Mouse (Mus musculus) midbrain, embryonic 15.5 days (tissue): ENCODE measurements around the gene E130308A19Rik. TPM values are rescaled to one million over a fixed set of nuclear protein-coding genes. Genes with fewer than 3 reads are reported as not detected.

ENCODE experiments used
- ATAC-seq: fragments of 200-750 bp; cut with Nextera tagmentation; replicated peaks from 2 replicates; pipeline ENCODE4 v1.8.0; 2017; ENCODE audit warnings: moderate TSS enrichment
- H3K27ac ChIP-seq: fragments of 300-500 bp; sonication (generic); 2 replicates; pipeline ENCODE4 v1.5.1; 2015; ENCODE audit warnings: mild to moderate bottlenecking, inconsistent platforms
- H3K27me3 ChIP-seq: fragments of 300-500 bp; sonication (generic); replicated peaks from 2 replicates; pipeline ENCODE4 v1.6.1; 2015; ENCODE audit warnings: inconsistent platforms
- H3K36me3 ChIP-seq: fragments of 300-500 bp; sonication (generic); replicated peaks from 2 replicates; pipeline ENCODE4 v1.6.1; 2015; ENCODE audit warnings: inconsistent platforms
- H3K4me1 ChIP-seq: fragments of 300-500 bp; sonication (generic); 2 replicates; pipeline ENCODE4 v1.6.1; 2015; ENCODE audit warnings: inconsistent platforms
- H3K4me2 ChIP-seq: fragments of 300-500 bp; sonication (generic); 2 replicates; pipeline ENCODE4 v1.6.1; 2015; ENCODE audit warnings: inconsistent platforms, mild to moderate bottlenecking, moderate library complexity
- H3K4me3 ChIP-seq: fragments of 300-500 bp; sonication (generic); 2 replicates; pipeline ENCODE4 v1.5.1; 2015; ENCODE audit warnings: mild to moderate bottlenecking, inconsistent platforms
- H3K9ac ChIP-seq: fragments of 300-500 bp; sonication (generic); 2 replicates; pipeline ENCODE4 v1.6.1; 2015; ENCODE audit warnings: mild to moderate bottlenecking, inconsistent platforms
- H3K9me3 ChIP-seq: fragments of 300-500 bp; sonication (generic); 2 replicates; pipeline ENCODE4 v1.6.1; 2016; ENCODE audit warnings: inconsistent platforms
- WGBS: fragments of 180-500 bp; shearing (Covaris S2); methylation state at CpG from one replicate; pipeline ENCODE4 v1.1.7; 2015; ENCODE audit warnings: mixed read lengths; 5-methylcytosine and 5-hydroxymethylcytosine counted together
- polyA plus RNA-seq: library from polyadenylated mRNA; unstranded; fragments of >200 nt; fragmentation: Nextera tagmentation; extraction: Ambion mirVana; gene quantifications from 2 replicates; pipeline ENCODE4 v1.2.1, GENCODE M21; 2015

Gene E130308A19Rik
- polyA plus RNA-seq, 1 experiment from 2014 or later, result 60.1 TPM

- WGBS, result 95% methylated on average over 1 of the region's 1 CpGs
- no peaks in the 10 kb centered on the region for H3K9me3 ChIP-seq
Measured at GRCm38 (mm10) chr4:59669131-59669530, 43.1 kb downstream of the E130308A19Rik start.

GRCm38 (mm10) chr4:59670015-59670414 is 44.0 kb downstream of the E130308A19Rik start:
- Histone ChIP-seq H3K36me3 (no peaks in the 10 kb centered on the region), H3K9me3 (no peaks in the 10 kb centered on the region), H3K9ac (no peak overlapping the region), H3K4me1 (peaks cover 3% of the 10 kb centered on the region; the same call in 1 of the 2 replicates), H3K4me2 (no peak overlapping the region), H3K27me3 (no peaks in the 10 kb centered on the region), H3K27ac (no peak overlapping the region), H3K4me3 (no peak overlapping the region)
- WGBS, result 79% methylated on average over 2 of the region's 2 CpGs
- ATAC-seq, result no peak

More at GRCm38 (mm10) chr4:59669131-59669530, 43.1 kb downstream of the E130308A19Rik start:
- Histone ChIP-seq H3K36me3 (no peaks in the 10 kb centered on the region), H3K27me3 (no peaks in the 10 kb centered on the region), H3K4me2 (no peak overlapping the region), H3K9ac (no peak overlapping the region), H3K4me3 (no peak overlapping the region), H3K27ac (no peak overlapping the region), H3K4me1 (no peaks in the 10 kb centered on the region)
- no peak for ATAC-seq

- 89% methylated on average over 2 of the region's 2 CpGs for WGBS
- no peak for ATAC-seq
- H3K27ac ChIP-seq, result peak overlapping the region; percentile 56; the same call in 1 of the 2 replicates
Measured at GRCm38 (mm10) chr4:59673423-59674117, 47.6 kb downstream of the E130308A19Rik start.

GRCm38 (mm10) chr4:59674929-59675679 is 49.1 kb downstream of the E130308A19Rik start:
- Histone ChIP-seq H3K36me3 (no peaks in the 10 kb centered on the region), H3K27me3 (no peaks in the 10 kb centered on the region), H3K4me2 (no peak overlapping the region), H3K9ac (no peak overlapping the region), H3K4me3 (no peak overlapping the region), H3K4me1 (peaks cover 5% of the 10 kb centered on the region; the same call in 1 of the 2 replicates), H3K9me3 (no peaks in the 10 kb centered on the region), H3K27ac (peak overlapping the region; percentile 55; the same call in 1 of the 2 replicates)
- 74% methylated on average over 8 of the region's 8 CpGs for WGBS
- ATAC-seq, result peak; percentile 64; the same call in 1 of the 2 replicates

More at GRCm38 (mm10) chr4:59673423-59674117, 47.6 kb downstream of the E130308A19Rik start:
- H3K36me3 ChIP-seq, result no peaks in the 10 kb centered on the region
- H3K4me2 ChIP-seq, result no peak overlapping the region
- H3K9me3 ChIP-seq, result no peaks in the 10 kb centered on the region
- no peak overlapping the region for H3K4me3 ChIP-seq
- H3K9ac ChIP-seq, result no peak overlapping the region
- peaks cover 5% of the 10 kb centered on the region; the same call in 1 of the 2 replicates for H3K4me1 ChIP-seq
- no peaks in the 10 kb centered on the region for H3K27me3 ChIP-seq

GRCm38 (mm10) chr4:59675699-59676098 is 49.7 kb downstream of the E130308A19Rik start:
- peaks cover 5% of the 10 kb centered on the region; the same call in 1 of the 2 replicates for H3K4me1 ChIP-seq
- H3K27ac ChIP-seq, result no peak overlapping the region
- no peak overlapping the region for H3K4me3 ChIP-seq
- no peaks in the 10 kb centered on the region for H3K9me3 ChIP-seq
- ATAC-seq, result no peak
- H3K9ac ChIP-seq, result no peak overlapping the region
- H3K27me3 ChIP-seq, result no peaks in the 10 kb centered on the region
- WGBS, result 33% methylated on average over 3 of the region's 3 CpGs
- H3K4me2 ChIP-seq, result no peak overlapping the region
- no peaks in the 10 kb centered on the region for H3K36me3 ChIP-seq

GRCm38 (mm10) chr4:59681383-59681782 is 55.4 kb downstream of the E130308A19Rik start:
- no peaks in the 10 kb centered on the region for H3K36me3 ChIP-seq
- WGBS, result 94% methylated on average over 1 of the region's 1 CpGs
- H3K9ac ChIP-seq, result no peak overlapping the region
- H3K4me2 ChIP-seq, result no peak overlapping the region
- no peak for ATAC-seq
- no peak overlapping the region for H3K4me3 ChIP-seq
- no peaks in the 10 kb centered on the region for H3K9me3 ChIP-seq
- H3K27ac ChIP-seq, result no peak overlapping the region
- no peaks in the 10 kb centered on the region for H3K27me3 ChIP-seq
- H3K4me1 ChIP-seq, result no peaks in the 10 kb centered on the region

- H3K9ac ChIP-seq, result no peak overlapping the region
- ATAC-seq, result no peak
Measured at GRCm38 (mm10) chr4:59682491-59682890, 56.5 kb downstream of the E130308A19Rik start.

GRCm38 (mm10) chr4:59682950-59683349 is 56.9 kb downstream of the E130308A19Rik start:
- H3K9me3 ChIP-seq, result no peaks in the 10 kb centered on the region
- H3K27ac ChIP-seq, result no peak overlapping the region
- WGBS, result 82% methylated on average over 10 of the region's 10 CpGs

More at GRCm38 (mm10) chr4:59682491-59682890, 56.5 kb downstream of the E130308A19Rik start:
- H3K9me3 ChIP-seq, result no peaks in the 10 kb centered on the region
- 0 out of 2 replicates have a peak, but pooled peaks cover 3% of the 10 kb centered on the region for H3K4me1 ChIP-seq
- no peak overlapping the region for H3K27ac ChIP-seq
- WGBS, result 84% methylated on average over 3 of the region's 3 CpGs
- H3K4me2 ChIP-seq, result no peak overlapping the region
- no peak overlapping the region for H3K4me3 ChIP-seq
- no peaks in the 10 kb centered on the region for H3K27me3 ChIP-seq
- no peaks in the 10 kb centered on the region for H3K36me3 ChIP-seq

GRCm38 (mm10) chr4:59684306-59684705 is 58.3 kb downstream of the E130308A19Rik start:
- H3K27ac ChIP-seq, result no peak overlapping the region
- WGBS, result 79% methylated on average over 4 of the region's 4 CpGs
- no peak for ATAC-seq
- no peak overlapping the region for H3K4me2 ChIP-seq
- H3K36me3 ChIP-seq, result no peaks in the 10 kb centered on the region
- H3K27me3 ChIP-seq, result no peaks in the 10 kb centered on the region
- no peaks in the 10 kb centered on the region for H3K9me3 ChIP-seq
- 0 out of 2 replicates have a peak, but pooled peaks cover 3% of the 10 kb centered on the region for H3K4me1 ChIP-seq
- no peak overlapping the region for H3K9ac ChIP-seq
- H3K4me3 ChIP-seq, result no peak overlapping the region

More at GRCm38 (mm10) chr4:59682950-59683349, 56.9 kb downstream of the E130308A19Rik start:
- no peak overlapping the region for H3K4me3 ChIP-seq
- no peak overlapping the region for H3K4me2 ChIP-seq
- no peak for ATAC-seq
- no peak overlapping the region for H3K9ac ChIP-seq
- H3K4me1 ChIP-seq, result 0 out of 2 replicates have a peak, but pooled peaks cover 3% of the 10 kb centered on the region
- H3K27me3 ChIP-seq, result no peaks in the 10 kb centered on the region
- H3K36me3 ChIP-seq, result no peaks in the 10 kb centered on the region

- Histone ChIP-seq H3K9ac (no peak overlapping the region), H3K36me3 (no peaks in the 10 kb centered on the region; the same call in 1 of the 2 replicates), H3K4me3 (no peak overlapping the region), H3K4me1 (0 out of 2 replicates have a peak, but pooled peaks cover 3% of the 10 kb centered on the region), H3K9me3 (no peaks in the 10 kb centered on the region), H3K4me2 (no peak overlapping the region), H3K27me3 (no peaks in the 10 kb centered on the region), H3K27ac (no peak overlapping the region)
- WGBS, result 65% methylated on average over 4 of the region's 4 CpGs
- no peak for ATAC-seq
Measured at GRCm38 (mm10) chr4:59686716-59687115, 60.7 kb downstream of the E130308A19Rik start.

GRCm38 (mm10) chr4:59689055-59689454 is 63.0 kb downstream of the E130308A19Rik start:
- H3K4me2 ChIP-seq, result no peak overlapping the region
- no peaks in the 10 kb centered on the region; the same call in 1 of the 2 replicates for H3K36me3 ChIP-seq
- H3K4me3 ChIP-seq, result no peak overlapping the region
- no peak overlapping the region for H3K27ac ChIP-seq
- no peaks in the 10 kb centered on the region for H3K9me3 ChIP-seq
- no peak for ATAC-seq
- H3K9ac ChIP-seq, result no peak overlapping the region
- 0 out of 2 replicates have a peak, but pooled peaks cover 3% of the 10 kb centered on the region for H3K4me1 ChIP-seq
- no peaks in the 10 kb centered on the region for H3K27me3 ChIP-seq
- WGBS, result 77% methylated on average over 4 of the region's 4 CpGs

- Histone ChIP-seq H3K4me1 (0 out of 2 replicates have a peak, but pooled peaks cover 3% of the 10 kb centered on the region), H3K9ac (no peak overlapping the region), H3K27ac (no peak overlapping the region), H3K4me2 (no peak overlapping the region), H3K36me3 (no peaks in the 10 kb centered on the region; the same call in 1 of the 2 replicates), H3K4me3 (no peak overlapping the region), H3K27me3 (no peaks in the 10 kb centered on the region), H3K9me3 (no peaks in the 10 kb centered on the region)
- 33% methylated on average over 4 of the region's 4 CpGs for WGBS
- ATAC-seq, result peak; percentile 25; the same call in 1 of the 2 replicates
Measured at GRCm38 (mm10) chr4:59690145-59690544, 64.1 kb downstream of the E130308A19Rik start.
